Mouse (Mus musculus): Measurements from ENCODE around the gene Slamf9. TPM values are rescaled to one million over a fixed set of nuclear protein-coding genes. Genes with fewer than 3 reads are reported as not detected.
A peak's percentile ranks its signal among the peaks of the same experiment; 100 is the strongest.

Slamf9 gene
- polyA plus RNA-seq, 1 experiment from 2014 or later, result 0.48 TPM

- 90% methylated on average over 20 of the region's 20 CpGs for WGBS
- no peak for DNase-seq (ENCODE audit: low spot score)
- Histone ChIP-seq H3K4me3 (ENCODE audit: low read depth, low read length) (no peak overlapping the region), H3K27me3 (ENCODE audit: control insufficient read depth, insufficient read depth, low read length) (no peaks in the 10 kb centered on the region), H3K36me3 (replicated peaks; ENCODE audit: control insufficient read depth, insufficient read depth, low read depth, low read length) (no peaks in the 10 kb centered on the region), H3K4me1 (ENCODE audit: control insufficient read depth, insufficient read depth, low read length) (no peaks in the 10 kb centered on the region), H3K9ac (replicated peaks; ENCODE audit: low read length) (no peak overlapping the region), H3K9me3 (replicated peaks; ENCODE audit: control insufficient read depth, low read length) (no peaks in the 10 kb centered on the region), H3K4me2 (ENCODE audit: low read depth, low read length) (no peak overlapping the region), H3K27ac (replicated peaks; ENCODE audit: low read depth, low read length) (no peak overlapping the region)
- ATAC-seq (replicated peaks; ENCODE audit: insufficient number of reproducible peaks, low FRiP score, low TSS enrichment, low read depth), result no peak
Observed at GRCm38 (mm10) chr1:172433012-172433850, 41.9 kb upstream of the Slamf9 start.

GRCm38 (mm10) chr1:172433851-172434165, 41.4 kb upstream of the Slamf9 start:
- no peaks in the 10 kb centered on the region for H3K27me3 ChIP-seq (ENCODE audit: control insufficient read depth, insufficient read depth, low read length)
- 94% methylated on average over 4 of the region's 4 CpGs for WGBS
- DNase-seq (ENCODE audit: low spot score), result no peak

GRCm38 (mm10) chr1:172436785-172437184, 38.4 kb upstream of the Slamf9 start:
- 43% methylated on average over 6 of the region's 6 CpGs for WGBS
- Histone ChIP-seq H3K9me3 (replicated peaks; ENCODE audit: control insufficient read depth, low read length) (no peaks in the 10 kb centered on the region), H3K4me2 (ENCODE audit: low read depth, low read length) (no peak overlapping the region), H3K4me1 (ENCODE audit: control insufficient read depth, insufficient read depth, low read length) (no peaks in the 10 kb centered on the region), H3K36me3 (replicated peaks; ENCODE audit: control insufficient read depth, insufficient read depth, low read depth, low read length) (no peaks in the 10 kb centered on the region), H3K4me3 (ENCODE audit: low read depth, low read length) (no peak overlapping the region), H3K27ac (replicated peaks; ENCODE audit: low read depth, low read length) (no peak overlapping the region), H3K9ac (replicated peaks; ENCODE audit: low read length) (no peak overlapping the region), H3K27me3 (ENCODE audit: control insufficient read depth, insufficient read depth, low read length) (no peaks in the 10 kb centered on the region)
- DNase-seq (ENCODE audit: low spot score) (peak; percentile 27), ATAC-seq (replicated peaks; ENCODE audit: insufficient number of reproducible peaks, low FRiP score, low TSS enrichment, low read depth) (no peak)

More at GRCm38 (mm10) chr1:172433851-172434165, 41.4 kb upstream of the Slamf9 start:
- ATAC-seq (replicated peaks; ENCODE audit: insufficient number of reproducible peaks, low FRiP score, low TSS enrichment, low read depth), result no peak
- Histone ChIP-seq H3K9ac (replicated peaks; ENCODE audit: low read length) (no peak overlapping the region), H3K36me3 (replicated peaks; ENCODE audit: control insufficient read depth, insufficient read depth, low read depth, low read length) (no peaks in the 10 kb centered on the region), H3K4me2 (ENCODE audit: low read depth, low read length) (no peak overlapping the region), H3K4me1 (ENCODE audit: control insufficient read depth, insufficient read depth, low read length) (no peaks in the 10 kb centered on the region), H3K27ac (replicated peaks; ENCODE audit: low read depth, low read length) (no peak overlapping the region), H3K9me3 (replicated peaks; ENCODE audit: control insufficient read depth, low read length) (no peaks in the 10 kb centered on the region), H3K4me3 (ENCODE audit: low read depth, low read length) (no peak overlapping the region)

GRCm38 (mm10) chr1:172438621-172439020, 36.5 kb upstream of the Slamf9 start:
- Histone ChIP-seq H3K9ac (replicated peaks; ENCODE audit: low read length) (no peak overlapping the region), H3K36me3 (replicated peaks; ENCODE audit: control insufficient read depth, insufficient read depth, low read depth, low read length) (no peaks in the 10 kb centered on the region), H3K4me3 (ENCODE audit: low read depth, low read length) (no peak overlapping the region), H3K4me2 (ENCODE audit: low read depth, low read length) (no peak overlapping the region), H3K4me1 (ENCODE audit: control insufficient read depth, insufficient read depth, low read length) (no peaks in the 10 kb centered on the region), H3K9me3 (replicated peaks; ENCODE audit: control insufficient read depth, low read length) (no peaks in the 10 kb centered on the region), H3K27me3 (ENCODE audit: control insufficient read depth, insufficient read depth, low read length) (no peaks in the 10 kb centered on the region), H3K27ac (replicated peaks; ENCODE audit: low read depth, low read length) (no peak overlapping the region)
- 79% methylated on average over 2 of the region's 2 CpGs for WGBS
- ATAC-seq (replicated peaks; ENCODE audit: insufficient number of reproducible peaks, low FRiP score, low TSS enrichment, low read depth) (no peak), DNase-seq (ENCODE audit: low spot score) (no peak)

- no peak overlapping the region for H3K4me3 ChIP-seq (ENCODE audit: low read depth, low read length)
- H3K27ac ChIP-seq (replicated peaks; ENCODE audit: low read depth, low read length), result no peak overlapping the region
- H3K4me2 ChIP-seq (ENCODE audit: low read depth, low read length), result no peak overlapping the region
- H3K9me3 ChIP-seq (replicated peaks; ENCODE audit: control insufficient read depth, low read length), result no peaks in the 10 kb centered on the region
- ATAC-seq (replicated peaks; ENCODE audit: insufficient number of reproducible peaks, low FRiP score, low TSS enrichment, low read depth) (no peak), DNase-seq (ENCODE audit: low spot score) (no peak)
- no peaks in the 10 kb centered on the region for H3K4me1 ChIP-seq (ENCODE audit: control insufficient read depth, insufficient read depth, low read length)
- H3K27me3 ChIP-seq (ENCODE audit: control insufficient read depth, insufficient read depth, low read length), result no peaks in the 10 kb centered on the region
- H3K36me3 ChIP-seq (replicated peaks; ENCODE audit: control insufficient read depth, insufficient read depth, low read depth, low read length), result no peaks in the 10 kb centered on the region
- 83% methylated on average over 3 of the region's 3 CpGs for WGBS
- no peak overlapping the region for H3K9ac ChIP-seq (replicated peaks; ENCODE audit: low read length)
Observed at GRCm38 (mm10) chr1:172440521-172440920, 34.6 kb upstream of the Slamf9 start.

- DNase-seq (ENCODE audit: low spot score) (no peak), ATAC-seq (replicated peaks; ENCODE audit: insufficient number of reproducible peaks, low FRiP score, low TSS enrichment, low read depth) (no peak)
- Histone ChIP-seq H3K9ac (replicated peaks; ENCODE audit: low read length) (no peak overlapping the region), H3K4me3 (ENCODE audit: low read depth, low read length) (no peak overlapping the region), H3K36me3 (replicated peaks; ENCODE audit: control insufficient read depth, insufficient read depth, low read depth, low read length) (no peaks in the 10 kb centered on the region), H3K4me1 (ENCODE audit: control insufficient read depth, insufficient read depth, low read length) (no peaks in the 10 kb centered on the region), H3K4me2 (ENCODE audit: low read depth, low read length) (no peak overlapping the region), H3K9me3 (replicated peaks; ENCODE audit: control insufficient read depth, low read length) (no peaks in the 10 kb centered on the region), H3K27ac (replicated peaks; ENCODE audit: low read depth, low read length) (no peak overlapping the region), H3K27me3 (ENCODE audit: control insufficient read depth, insufficient read depth, low read length) (no peaks in the 10 kb centered on the region)
- 82% methylated on average over 9 of the region's 9 CpGs for WGBS
Observed at GRCm38 (mm10) chr1:172441935-172442445, 33.2 kb upstream of the Slamf9 start.

GRCm38 (mm10) chr1:172450226-172450625, 24.9 kb upstream of the Slamf9 start:
- 23% methylated on average over 2 of the region's 2 CpGs for WGBS
- H3K9ac ChIP-seq (replicated peaks; ENCODE audit: low read length), result no peak overlapping the region
- H3K27me3 ChIP-seq (ENCODE audit: control insufficient read depth, insufficient read depth, low read length), result no peaks in the 10 kb centered on the region
- no peaks in the 10 kb centered on the region for H3K4me1 ChIP-seq (ENCODE audit: control insufficient read depth, insufficient read depth, low read length)
- H3K4me2 ChIP-seq (ENCODE audit: low read depth, low read length), result no peak overlapping the region
- H3K36me3 ChIP-seq (replicated peaks; ENCODE audit: control insufficient read depth, insufficient read depth, low read depth, low read length), result no peaks in the 10 kb centered on the region
- no peak overlapping the region for H3K4me3 ChIP-seq (ENCODE audit: low read depth, low read length)
- no peak overlapping the region for H3K27ac ChIP-seq (replicated peaks; ENCODE audit: low read depth, low read length)
- ATAC-seq (replicated peaks; ENCODE audit: insufficient number of reproducible peaks, low FRiP score, low TSS enrichment, low read depth) (no peak), DNase-seq (ENCODE audit: low spot score) (no peak)
- H3K9me3 ChIP-seq (replicated peaks; ENCODE audit: control insufficient read depth, low read length), result no peaks in the 10 kb centered on the region

- WGBS, result 21% methylated on average over 17 of the region's 17 CpGs
- Histone ChIP-seq H3K9me3 (replicated peaks; ENCODE audit: control insufficient read depth, low read length) (no peaks in the 10 kb centered on the region), H3K36me3 (replicated peaks; ENCODE audit: control insufficient read depth, insufficient read depth, low read depth, low read length) (no peaks in the 10 kb centered on the region), H3K27ac (replicated peaks; ENCODE audit: low read depth, low read length) (no peak overlapping the region), H3K4me1 (ENCODE audit: control insufficient read depth, insufficient read depth, low read length) (no peaks in the 10 kb centered on the region), H3K4me3 (ENCODE audit: low read depth, low read length) (no peak overlapping the region), H3K4me2 (ENCODE audit: low read depth, low read length) (no peak overlapping the region), H3K9ac (replicated peaks; ENCODE audit: low read length) (no peak overlapping the region), H3K27me3 (ENCODE audit: control insufficient read depth, insufficient read depth, low read length) (no peaks in the 10 kb centered on the region)
- no peak for ATAC-seq (replicated peaks; ENCODE audit: insufficient number of reproducible peaks, low FRiP score, low TSS enrichment, low read depth)
- DNase-seq (ENCODE audit: low spot score), result peak; percentile 72
Observed at GRCm38 (mm10) chr1:172450848-172451470, 24.2 kb upstream of the Slamf9 start.

Data from embryonic facial prominence, embryonic 11.5 days (tissue).